Mouse (Mus musculus) C2C12 (cell line): ENCODE results near the gene Lamb2. TPM values are rescaled to one million over a fixed set of nuclear protein-coding genes. Genes with fewer than 3 reads are reported as not detected.
A peak's percentile ranks its signal among the peaks of the same experiment; 100 is the strongest.

Experiments
- H3K27me3 ChIP-seq: one replicate; pipeline ENCODE4 v1.6.1; 2011; ENCODE audit not compliant: control insufficient read depth, insufficient read depth, insufficient read length
- H3K36me3 ChIP-seq: one replicate; pipeline ENCODE4 v1.6.1; 2011; ENCODE audit not compliant: control insufficient read depth, insufficient read depth
- H3K4me3 ChIP-seq: one replicate; pipeline ENCODE4 v1.5.1; 2011; ENCODE audit warnings: mild to moderate bottlenecking, control low read depth; ENCODE audit not compliant: poor library complexity, insufficient read depth, severe bottlenecking
- H3K79me2 ChIP-seq: one replicate; pipeline ENCODE4 v1.6.1; 2011; ENCODE audit not compliant: control insufficient read depth, insufficient read depth
- H3K79me3 ChIP-seq: one replicate; pipeline ENCODE4 v1.6.1; 2011; ENCODE audit warnings: low read depth, control low read depth
- H3ac ChIP-seq: one replicate; pipeline ENCODE3; 2011; ENCODE audit warnings: low read depth; ENCODE audit not compliant: control insufficient read depth, insufficient read length
- CEBPB ChIP-seq: IDR thresholded peaks from one replicate; pipeline ENCODE4 v1.6.1; 2011; ENCODE audit warnings: low read depth, mild to moderate bottlenecking, control low read depth, moderate library complexity
- CTCF ChIP-seq: IDR thresholded peaks from one replicate; pipeline ENCODE4 v1.5.1; 2011; ENCODE audit not compliant: control insufficient read depth, insufficient read depth, insufficient read length
- FOSL1 ChIP-seq: IDR thresholded peaks from one replicate; pipeline ENCODE4 v1.8.0; 2011; ENCODE audit warnings: mild to moderate bottlenecking, low read length; ENCODE audit not compliant: poor library complexity, insufficient read depth, severe bottlenecking
- MAX ChIP-seq: IDR thresholded peaks from one replicate; pipeline ENCODE4 v1.6.1; 2011; ENCODE audit warnings: mild to moderate bottlenecking, control low read depth
- MYOD1 ChIP-seq: IDR thresholded peaks from one replicate; pipeline ENCODE4 v1.6.1; 2011; ENCODE audit warnings: low read depth; ENCODE audit not compliant: control insufficient read depth, insufficient read length
- MYOG ChIP-seq: IDR thresholded peaks from one replicate; pipeline ENCODE4 v1.6.1; 2011; ENCODE audit not compliant: control insufficient read depth, insufficient read length; ENCODE audit errors: extremely low read depth
- USF1 ChIP-seq: IDR thresholded peaks from one replicate; pipeline ENCODE4 v1.6.1; 2011; ENCODE audit warnings: low read depth, mild to moderate bottlenecking, control low read depth, moderate library complexity
- polyA plus RNA-seq: library from polyadenylated mRNA; unstranded; fragments of >200 nt; fragmentation: generic; extraction: Trizol; gene quantifications from one replicate; pipeline ENCODE4 v1.2.1, GENCODE M21; 2012; ENCODE audit warnings: missing spikeins

The Lamb2 gene
- polyA plus RNA-seq, 1 experiment: 36.3 TPM

DNA sequence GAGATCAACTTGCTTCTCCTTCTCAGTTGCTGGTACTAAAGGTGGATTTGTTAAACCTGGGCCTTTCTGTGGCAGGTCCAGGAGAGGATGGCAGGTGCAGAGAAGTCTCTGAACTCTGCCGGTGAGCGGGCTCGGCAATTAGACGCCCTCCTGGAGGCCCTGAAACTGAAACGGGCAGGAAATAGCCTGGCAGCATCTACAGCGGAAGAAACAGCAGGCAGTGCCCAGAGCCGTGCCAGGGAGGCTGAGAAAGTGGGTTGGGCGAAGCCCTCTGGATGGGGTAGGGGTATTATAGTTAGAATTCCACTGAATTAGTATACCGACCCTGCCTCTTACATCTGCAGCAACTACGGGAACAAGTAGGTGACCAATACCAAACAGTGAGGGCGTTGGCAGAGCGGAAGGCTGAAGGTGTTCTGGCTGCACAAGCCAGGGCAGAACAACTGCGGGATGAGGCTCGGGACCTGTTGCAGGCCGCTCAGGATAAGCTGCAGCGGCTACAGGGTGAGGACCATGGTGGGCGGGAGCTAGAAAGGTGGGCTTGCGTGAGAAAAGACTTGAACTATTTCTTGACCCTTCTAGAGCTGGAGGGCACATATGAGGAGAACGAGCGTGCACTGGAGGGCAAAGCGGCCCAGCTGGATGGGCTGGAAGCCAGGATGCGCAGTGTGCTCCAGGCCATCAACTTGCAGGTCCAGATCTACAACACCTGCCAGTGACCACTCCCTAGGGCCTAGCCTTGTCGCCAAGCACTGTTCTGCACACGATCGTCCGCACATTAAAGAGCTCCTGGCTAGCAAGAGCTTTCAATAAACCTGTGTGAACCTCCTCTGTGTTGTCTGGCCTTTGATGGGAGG lies 10.4 kb downstream of the Lamb2 start:
- no peaks in the 10 kb centered on the region for H3K27me3 ChIP-seq
- TF ChIP-seq MYOD1 (no peak), MYOG (no peak), CTCF (no peak), MAX (no peak), CEBPB (no peak), FOSL1 (no peak)
- no peak overlapping the region for H3K4me3 ChIP-seq
- H3K79me3 ChIP-seq: peaks cover 17% of the 10 kb centered on the region
- peak overlapping the region; percentile 46 for H3ac ChIP-seq
- H3K79me2 ChIP-seq: peaks cover 32% of the 10 kb centered on the region
- H3K36me3 ChIP-seq: peaks cover 56% of the 10 kb centered on the region

DNA sequence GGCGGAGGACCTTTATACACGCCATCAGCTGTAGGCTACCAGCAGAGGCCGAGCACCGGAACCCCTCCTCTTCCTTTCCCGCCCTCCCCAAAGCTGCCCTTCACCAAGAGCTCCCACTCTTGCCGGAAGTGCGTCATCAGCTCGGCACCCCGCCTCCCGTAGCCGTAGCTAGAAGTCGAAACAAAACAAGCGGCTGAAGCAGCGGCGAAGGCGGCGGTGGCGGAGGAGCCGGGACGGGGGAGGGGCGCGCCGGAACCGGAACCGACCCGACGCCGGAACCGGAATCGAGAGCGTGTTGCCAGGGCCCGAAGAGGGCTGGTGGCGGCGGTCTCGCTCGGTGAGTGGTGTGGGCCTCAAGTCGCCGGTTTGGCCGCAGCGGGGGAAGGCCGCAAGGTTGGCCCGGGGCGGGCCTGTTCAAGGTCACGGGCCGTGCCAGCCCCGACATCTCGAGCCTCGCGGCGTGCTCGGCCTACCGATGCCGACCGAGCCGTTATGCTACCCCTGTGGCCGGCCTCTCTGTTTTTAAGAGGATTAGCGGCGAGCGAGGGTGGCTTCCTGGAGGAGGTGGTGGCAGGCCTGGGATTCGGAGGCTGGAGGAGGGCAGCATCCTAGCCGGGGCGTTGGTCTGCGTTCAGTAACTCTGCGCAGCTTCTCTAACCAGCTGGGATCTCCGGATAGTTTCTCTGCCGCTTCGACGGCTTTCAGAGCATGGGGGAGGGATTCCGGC lies 11.2 kb downstream of the Lamb2 start, which contains the start of gene Usp19:
Gene Usp19, plus strand, starts transcription at position 44 of the 727 bp plus-strand sequence.
- no peaks in the 10 kb centered on the region for H3K27me3 ChIP-seq
- H3ac ChIP-seq: peak within 1 kb of the TSS; percentile 90
- H3K79me3 ChIP-seq: peaks cover 17% of the 10 kb centered on the region
- H3K36me3 ChIP-seq: peaks cover 56% of the 10 kb centered on the region
- H3K79me2 ChIP-seq: peaks cover 32% of the 10 kb centered on the region
- no peak for TF ChIP-seq FOSL1
- no peak for TF ChIP-seq MAX
- TF ChIP-seq CEBPB: no peak
- no peak for TF ChIP-seq CTCF
- no peak for TF ChIP-seq MYOD1
- no peak for TF ChIP-seq USF1
- no peak for TF ChIP-seq MYOG
- H3K4me3 ChIP-seq: peak within 1 kb of the TSS; percentile 89

DNA sequence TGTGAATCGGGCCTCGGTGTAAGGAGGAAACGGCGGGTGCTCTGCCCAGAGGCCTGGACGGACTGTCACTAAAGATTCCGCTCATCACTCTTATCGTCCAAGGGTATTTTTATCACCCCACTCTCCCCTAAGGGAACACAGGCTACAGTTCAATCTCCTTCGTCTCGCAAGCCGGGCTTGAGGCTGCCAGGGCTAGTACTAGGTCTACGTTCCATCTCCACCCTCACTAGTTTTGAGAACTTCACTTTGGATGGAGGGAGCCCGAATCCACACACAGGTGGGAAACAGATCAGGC lies 11.7 kb downstream of the Lamb2 start:
- Histone ChIP-seq H3K79me2 (peaks cover 32% of the 10 kb centered on the region), H3ac (peak overlapping the region; percentile 90), H3K36me3 (peaks cover 58% of the 10 kb centered on the region), H3K4me3 (peak overlapping the region; percentile 89), H3K79me3 (peaks cover 17% of the 10 kb centered on the region), H3K27me3 (no peaks in the 10 kb centered on the region)
- TF ChIP-seq CEBPB (no peak), MYOG (no peak), FOSL1 (no peak), MAX (no peak), CTCF (no peak), MYOD1 (no peak), USF1 (no peak)

DNA sequence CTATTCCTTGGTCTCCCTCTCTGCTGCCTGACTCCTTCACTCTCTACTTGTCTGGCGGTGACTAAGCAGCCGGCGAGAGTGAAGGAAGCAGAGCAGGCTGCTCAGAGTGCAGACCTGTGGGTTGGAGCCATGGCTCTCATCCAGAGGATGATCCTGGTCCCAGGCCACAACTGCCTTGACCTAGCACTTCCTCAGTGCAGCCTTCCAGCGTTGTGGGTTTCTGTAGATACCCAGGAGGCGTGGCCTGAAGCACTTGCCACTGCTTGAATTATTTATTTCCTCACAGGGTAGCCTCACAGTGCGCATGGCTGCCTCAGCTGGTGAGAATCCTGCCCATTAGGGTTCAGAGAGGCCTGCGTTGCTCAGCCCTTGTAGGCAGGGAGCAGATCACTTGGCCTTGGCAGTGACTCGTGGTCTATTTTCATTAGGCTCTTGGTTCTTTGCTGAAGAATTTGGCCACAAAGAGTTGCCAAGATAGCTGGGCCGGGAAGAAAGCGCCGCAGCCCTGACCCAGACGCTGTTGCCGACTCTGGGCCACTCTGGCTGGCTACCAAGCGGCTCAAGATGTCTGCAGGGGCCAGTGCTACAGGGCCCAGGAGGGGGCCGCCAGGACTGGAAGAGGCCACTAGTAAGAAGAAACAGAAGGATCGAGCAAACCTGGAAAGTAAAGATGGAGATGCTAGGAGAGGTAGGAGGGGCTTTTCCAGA lies 12.7 kb downstream of the Lamb2 start:
- TF ChIP-seq MAX: no peak
- no peak for TF ChIP-seq FOSL1
- TF ChIP-seq CEBPB: no peak
- TF ChIP-seq CTCF: no peak
- TF ChIP-seq MYOD1: no peak
- no peak for TF ChIP-seq USF1
- no peak for TF ChIP-seq MYOG
- H3K79me3 ChIP-seq: peaks cover 17% of the 10 kb centered on the region
- H3K27me3 ChIP-seq: no peaks in the 10 kb centered on the region
- peaks cover 61% of the 10 kb centered on the region for H3K36me3 ChIP-seq
- H3K4me3 ChIP-seq: peak overlapping the region; percentile 89
- peaks cover 32% of the 10 kb centered on the region for H3K79me2 ChIP-seq
- peak overlapping the region; percentile 41 for H3ac ChIP-seq

DNA sequence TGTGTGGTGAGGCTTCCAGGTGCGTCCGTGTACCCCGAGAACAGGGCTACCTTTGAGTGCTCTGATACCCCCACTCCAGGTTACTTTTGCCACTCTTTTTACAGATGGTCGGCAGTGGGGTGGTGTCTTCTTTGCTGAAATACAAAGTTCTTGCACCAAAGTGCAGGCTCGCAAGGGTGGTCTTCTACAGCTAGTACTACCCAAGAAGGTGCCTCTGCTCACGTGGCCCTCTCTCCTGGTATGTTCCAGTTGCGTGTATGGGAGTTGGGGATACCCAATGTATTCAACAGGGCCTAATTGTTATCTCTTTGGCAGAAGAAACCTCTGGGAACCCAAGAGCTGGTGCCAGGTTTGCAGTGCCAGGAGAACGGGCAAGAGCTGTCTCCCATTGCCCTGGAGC lies 13.7 kb downstream of the Lamb2 start:
- no peak overlapping the region for H3K4me3 ChIP-seq
- peaks cover 32% of the 10 kb centered on the region for H3K79me2 ChIP-seq
- no peak overlapping the region for H3ac ChIP-seq
- no peaks in the 10 kb centered on the region for H3K27me3 ChIP-seq
- TF ChIP-seq CTCF: no peak
- no peak for TF ChIP-seq FOSL1
- TF ChIP-seq MYOD1: no peak
- no peak for TF ChIP-seq USF1
- no peak for TF ChIP-seq MAX
- no peak for TF ChIP-seq MYOG
- no peak for TF ChIP-seq CEBPB
- peaks cover 17% of the 10 kb centered on the region for H3K79me3 ChIP-seq
- H3K36me3 ChIP-seq: peaks cover 66% of the 10 kb centered on the region
